Mouse (Mus musculus) MN1 (cell line): ENCODE data around the gene Capn12.

Source experiments
- DNase-seq: peaks from one replicate; pipeline ENCODE4 v3.0.0-alpha.2; 2016; ENCODE audit warnings: low spot score

The Capn12 gene

GRCm38 (mm10) chr7:28921178-28921577 lies 40.0 kb downstream of the Capn12 start:
- no peak for DNase-seq

DNA sequence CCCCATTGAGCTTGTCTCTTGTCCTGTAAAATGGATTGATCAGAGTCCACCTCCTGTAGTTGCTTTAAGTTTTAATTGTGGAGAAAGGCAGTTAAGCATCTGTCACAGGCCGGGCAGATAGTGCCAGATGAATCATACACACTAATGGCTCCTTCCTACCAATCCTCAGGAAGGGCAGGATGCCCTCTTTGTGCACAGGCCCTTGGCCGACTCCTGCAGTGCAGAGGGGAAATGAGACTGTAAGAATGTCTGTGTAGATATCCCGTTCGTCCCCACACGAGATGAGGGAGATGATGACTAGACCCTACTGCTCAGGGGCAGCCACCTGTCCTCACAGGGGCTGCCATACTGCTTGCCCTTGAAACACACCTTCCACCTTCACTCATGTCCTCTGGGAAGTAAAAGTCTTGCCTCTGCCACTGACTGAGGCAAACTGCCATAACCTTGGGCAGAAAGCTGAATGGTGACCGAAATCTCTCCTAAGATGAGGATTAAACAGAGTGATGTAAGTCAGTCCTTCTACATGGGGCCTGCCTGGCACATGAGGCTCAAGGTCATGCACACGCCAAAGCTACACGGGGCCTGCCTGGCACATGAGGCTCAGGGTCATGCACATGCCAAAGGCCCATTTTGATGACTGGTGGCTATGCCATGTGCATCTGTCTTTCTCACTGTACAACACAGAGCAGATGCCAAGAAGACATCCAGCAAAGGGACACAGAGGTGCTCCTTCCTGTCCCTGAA lies 40.7 kb downstream of the Capn12 start:
- peak; percentile 17 for DNase-seq

DNA sequence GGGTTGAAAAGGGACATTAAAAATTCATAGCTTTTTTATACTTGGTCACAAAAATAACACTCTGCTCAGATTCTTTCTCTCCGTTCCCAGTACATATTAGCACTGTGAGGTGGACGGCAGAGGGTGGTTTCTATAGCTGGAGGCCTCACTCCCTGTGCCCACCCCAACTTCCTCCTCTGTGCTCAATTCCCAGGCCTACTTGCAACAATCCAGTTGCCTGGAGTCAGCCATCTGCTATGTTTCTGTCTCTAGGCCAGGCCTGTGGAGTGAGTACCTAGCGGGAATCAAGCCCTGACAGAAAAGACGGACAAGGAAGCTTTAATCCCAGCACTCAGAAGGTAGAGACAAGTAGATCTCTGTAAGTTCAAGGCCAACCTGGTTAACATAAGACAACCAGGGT lies 41.4 kb downstream of the Capn12 start:
- DNase-seq, result no peak

- DNase-seq, result no peak
Measured at GRCm38 (mm10) chr7:28923865-28924291, 42.7 kb downstream of the Capn12 start.

DNA sequence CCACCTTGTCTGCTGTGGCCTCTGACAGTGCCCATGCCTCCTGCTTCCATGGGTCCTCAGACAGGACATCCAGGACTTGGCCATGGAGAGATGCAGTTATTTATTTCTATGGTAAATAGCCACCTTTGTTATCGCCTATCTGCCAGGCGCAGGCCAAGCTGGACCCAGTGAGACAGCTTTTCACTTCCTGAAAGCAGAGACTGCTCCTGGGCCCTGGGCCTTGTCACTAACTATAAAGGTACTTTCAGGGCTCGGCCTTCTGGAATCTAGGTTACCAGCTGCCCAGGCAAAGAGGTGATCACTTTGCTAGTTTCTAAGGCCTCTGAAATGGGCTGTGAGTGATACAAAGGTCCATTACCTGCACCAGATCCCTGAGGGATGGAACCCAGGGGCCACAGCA lies 43.6 kb downstream of the Capn12 start:
- DNase-seq, result no peak

GRCm38 (mm10) chr7:28925317-28925716 lies 44.1 kb downstream of the Capn12 start:
- no peak for DNase-seq

GRCm38 (mm10) chr7:28926172-28926571 lies 45.0 kb downstream of the Capn12 start:
- no peak for DNase-seq

- no peak for DNase-seq
Measured at GRCm38 (mm10) chr7:28929381-28929780, 48.2 kb downstream of the Capn12 start.

- peak; percentile 32 for DNase-seq
Measured at GRCm38 (mm10) chr7:28930320-28931031, 49.3 kb downstream of the Capn12 start.

- peak; percentile 21 for DNase-seq
Measured at GRCm38 (mm10) chr7:28931032-28931694, 49.9 kb downstream of the Capn12 start.

GRCm38 (mm10) chr7:28931695-28932039 lies 50.4 kb downstream of the Capn12 start:
- DNase-seq, result no peak

DNA sequence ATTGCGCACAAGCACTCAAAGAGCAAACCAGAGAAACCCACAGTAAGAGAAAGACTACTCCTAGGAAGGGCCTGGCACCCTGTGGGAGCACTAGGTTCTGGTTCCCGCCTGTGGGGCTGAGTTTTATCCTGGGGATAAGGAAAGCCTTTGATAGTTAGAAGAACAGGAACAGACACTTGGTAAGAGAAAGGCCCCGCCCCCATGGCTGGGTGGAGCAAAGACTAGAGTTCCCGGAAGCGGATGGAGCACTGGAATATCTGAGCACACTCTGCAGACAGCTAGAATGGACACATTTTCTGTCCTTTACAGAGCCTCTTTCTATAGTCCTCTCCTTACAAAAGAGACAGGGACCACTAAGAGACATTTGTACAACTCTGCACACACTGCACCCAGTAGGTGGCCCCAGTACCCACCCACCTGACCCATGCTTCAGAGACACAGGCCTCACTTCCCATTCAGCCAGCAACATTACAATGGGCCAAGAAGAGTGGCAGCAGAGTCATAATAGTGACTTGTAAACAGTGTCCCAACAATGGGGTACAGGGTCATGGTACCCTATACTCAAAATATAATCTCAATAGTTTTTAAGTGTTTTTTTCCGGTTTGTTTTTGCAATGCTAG lies 51.3 kb downstream of the Capn12 start:
- DNase-seq, result no peak

GRCm38 (mm10) chr7:28933825-28934224 lies 52.6 kb downstream of the Capn12 start:
- no peak for DNase-seq

- no peak for DNase-seq
Measured at GRCm38 (mm10) chr7:28936787-28937186, 55.6 kb downstream of the Capn12 start.

GRCm38 (mm10) chr7:28938654-28939053 lies 57.4 kb downstream of the Capn12 start:
- DNase-seq, result no peak

GRCm38 (mm10) chr7:28939418-28940183 lies 58.4 kb downstream of the Capn12 start:
- no peak for DNase-seq

DNA sequence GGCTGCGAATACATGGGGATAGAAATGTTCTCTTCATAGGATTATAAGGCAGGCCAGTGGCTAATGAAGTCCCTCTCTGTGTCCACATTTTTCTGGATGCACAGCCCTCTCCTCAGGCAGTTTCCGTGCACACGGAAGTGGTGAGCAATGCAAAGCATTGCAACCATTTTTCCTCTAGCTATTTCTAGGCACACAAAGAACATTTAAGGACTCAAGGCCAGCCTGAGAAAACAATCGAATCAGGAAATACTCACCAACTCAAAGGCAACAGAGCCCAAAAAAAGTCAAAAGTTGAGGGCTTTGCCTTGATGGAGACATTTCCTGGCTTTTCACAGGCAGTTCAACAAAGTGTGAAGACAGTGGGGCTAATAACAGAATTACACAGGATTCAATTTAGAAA lies 59.9 kb downstream of the Capn12 start:
- no peak for DNase-seq

DNA sequence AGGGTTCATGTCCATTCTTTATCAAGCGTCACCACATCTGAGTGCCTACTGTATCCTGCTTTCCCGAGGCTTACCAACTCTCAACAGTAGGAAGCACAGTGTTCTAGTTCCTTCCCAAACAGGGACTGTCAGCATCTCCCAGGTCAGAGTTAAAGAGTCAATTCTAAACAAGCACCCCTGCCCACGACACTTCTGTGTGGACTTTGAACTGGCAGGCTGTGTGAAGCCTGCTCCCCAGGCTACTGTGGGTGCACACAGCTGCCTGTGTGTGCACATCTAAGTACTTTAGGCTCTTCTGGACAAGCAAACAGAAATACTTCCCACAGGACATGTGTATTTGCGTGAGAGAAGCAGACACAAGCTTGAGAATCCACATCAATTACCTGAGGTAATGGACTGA lies 60.3 kb downstream of the Capn12 start:
- no peak for DNase-seq
